Mouse (Mus musculus) C2C12 (cell line): ENCODE data around the gene Fam168a.

Experiments
- CEBPB ChIP-seq: IDR thresholded peaks from one replicate; pipeline ENCODE4 v1.6.1; 2011; ENCODE audit warnings: low read depth, mild to moderate bottlenecking, control low read depth, moderate library complexity
- CTCF ChIP-seq: IDR thresholded peaks from one replicate; pipeline ENCODE4 v1.5.1; 2011; ENCODE audit not compliant: control insufficient read depth, insufficient read depth, insufficient read length
- FOSL1 ChIP-seq: IDR thresholded peaks from one replicate; pipeline ENCODE4 v1.8.0; 2011; ENCODE audit warnings: mild to moderate bottlenecking, low read length; ENCODE audit not compliant: poor library complexity, insufficient read depth, severe bottlenecking
- MAX ChIP-seq: IDR thresholded peaks from one replicate; pipeline ENCODE4 v1.6.1; 2011; ENCODE audit warnings: mild to moderate bottlenecking, control low read depth
- MYOG ChIP-seq: IDR thresholded peaks from one replicate; pipeline ENCODE4 v1.6.1; 2011; ENCODE audit not compliant: control insufficient read depth, insufficient read length; ENCODE audit errors: extremely low read depth
- USF1 ChIP-seq: IDR thresholded peaks from one replicate; pipeline ENCODE4 v1.6.1; 2011; ENCODE audit warnings: low read depth, mild to moderate bottlenecking, control low read depth, moderate library complexity

GRCm38 (mm10) chr7:100876771-100877170, 170.3 kb downstream of the Fam168a start:
- TF ChIP-seq CTCF (no peak), MAX (no peak), USF1 (no peak), CEBPB (no peak), MYOG (no peak), FOSL1 (no peak)
